Mouse (Mus musculus): ENCODE measurements at regions not wholly inside any gene's neighbourhood (a gene's known extent, or its start where the extent isn't known, plus 50 kb on each side); places are given as distances from the start of the nearest gene placed in this dataset.

DNA sequence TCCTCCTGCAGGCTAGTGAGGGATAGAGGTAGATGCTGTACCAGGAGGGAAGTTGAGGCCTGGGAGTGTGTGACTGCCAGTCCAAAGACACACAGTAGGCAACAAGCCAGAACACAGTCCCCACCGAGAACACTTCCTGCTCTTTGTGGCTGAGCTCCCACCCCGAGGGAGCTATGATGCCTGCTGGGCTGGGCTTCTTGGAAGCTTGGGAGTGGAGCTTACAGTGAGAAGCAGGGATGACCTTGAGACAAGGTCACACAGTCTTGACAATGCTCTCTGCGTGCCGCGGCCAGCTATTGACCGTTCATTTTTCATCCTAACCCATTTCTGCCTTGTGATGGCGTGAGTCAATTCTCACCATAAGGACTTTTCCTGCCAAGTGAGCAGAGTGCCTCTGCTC is 328.9 kb upstream of the Kcnab2 start:
- Histone ChIP-seq H3K4me1 (ENCODE audit: control insufficient read depth in 1 of 2, insufficient read depth in 2 of 2, low read length in 2 of 2) (no peaks in the 10 kb centered on the region), H3K36me3 (ENCODE audit: control insufficient read depth in 1 of 2, insufficient read depth in 2 of 2, low read length in 2 of 2) (no peaks in the 10 kb centered on the region), H3K9me3 (replicated peaks; ENCODE audit: insufficient read depth, low read length) (no peaks in the 10 kb centered on the region), H3K9ac (ENCODE audit: control insufficient read depth, low read depth, low read length, poor library complexity, severe bottlenecking) (no peak overlapping the region), H3K4me3 (ENCODE audit: control insufficient read depth in 1 of 2, insufficient read depth in 1 of 2, low read depth in 2 of 2, low read length in 2 of 2) (no peak overlapping the region), H3K79me2 (ENCODE audit: control insufficient read depth, insufficient read depth, low read length, poor library complexity) (no peaks in the 10 kb centered on the region), H3K27me3 (ENCODE audit: control insufficient read depth in 1 of 2, insufficient read depth in 2 of 2, low read length in 2 of 2) (no peaks in the 10 kb centered on the region), H3K27ac (ENCODE audit: control insufficient read depth, low read depth, low read length) (no peak overlapping the region)
- TF ChIP-seq NRF1 (IDR thresholded peaks at IDR 0.05; ENCODE audit: insufficient read depth, low read depth, low read length, poor library complexity, severe bottlenecking): no peak
- no peak for TF ChIP-seq JUND (IDR thresholded peaks at IDR 0.05; ENCODE audit: low read depth, low read length)
- no peak for TF ChIP-seq USF1 (IDR thresholded peaks at IDR 0.05; ENCODE audit: low read depth, low read length)
- no peak for TF ChIP-seq ETS1 (IDR thresholded peaks at IDR 0.05; ENCODE audit: low read depth, low read length)
- no peak for TF ChIP-seq KAT2A (conservative IDR thresholded peaks at IDR 0.05; ENCODE audit: low read depth, low read length)
- no peak for TF ChIP-seq TAL1 (IDR thresholded peaks at IDR 0.05; ENCODE audit: low read length)
- no peak for TF ChIP-seq ZC3H11A (IDR thresholded peaks at IDR 0.05; ENCODE audit: low read depth, low read length)
- TF ChIP-seq TBP (IDR thresholded peaks at IDR 0.05; ENCODE audit: low read depth, low read length): no peak
- no peak for TF ChIP-seq POLR2AphosphoS2 (IDR thresholded peaks at IDR 0.05; ENCODE audit: low read length)
- no peak for DNase-seq (ENCODE audit: low read depth, low spot score)

DNA sequence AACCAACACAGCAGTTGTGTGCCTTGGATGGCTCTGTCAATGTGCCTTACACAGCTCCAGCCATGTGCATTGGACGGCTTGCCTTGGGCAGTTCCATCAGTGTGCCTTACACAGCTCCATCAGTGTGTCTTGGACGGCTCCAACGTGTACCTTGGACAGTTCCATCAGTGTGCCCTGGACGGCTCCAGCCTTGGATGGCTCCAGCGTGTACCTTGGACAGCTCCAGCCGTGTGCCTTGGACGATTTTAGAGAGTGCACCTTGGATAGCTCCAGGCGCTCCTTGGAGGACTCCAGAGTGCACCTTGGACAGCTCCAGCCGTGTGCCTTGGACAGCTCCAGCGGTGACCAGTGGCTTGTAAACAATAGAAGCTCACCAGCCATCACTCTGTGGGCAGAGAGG is 321.7 kb upstream of the Kcnab2 start:
- DNase-seq (ENCODE audit: low read depth, low spot score): peak; percentile 44
- Histone ChIP-seq H3K27ac (ENCODE audit: control insufficient read depth, low read depth, low read length) (no peak overlapping the region), H3K4me1 (ENCODE audit: control insufficient read depth in 1 of 2, insufficient read depth in 2 of 2, low read length in 2 of 2) (no peaks in the 10 kb centered on the region), H3K79me2 (ENCODE audit: control insufficient read depth, insufficient read depth, low read length, poor library complexity) (no peaks in the 10 kb centered on the region), H3K9ac (ENCODE audit: control insufficient read depth, low read depth, low read length, poor library complexity, severe bottlenecking) (no peak overlapping the region), H3K27me3 (ENCODE audit: control insufficient read depth in 1 of 2, insufficient read depth in 2 of 2, low read length in 2 of 2) (no peaks in the 10 kb centered on the region), H3K9me3 (replicated peaks; ENCODE audit: insufficient read depth, low read length) (no peaks in the 10 kb centered on the region), H3K4me3 (ENCODE audit: control insufficient read depth in 1 of 2, insufficient read depth in 1 of 2, low read depth in 2 of 2, low read length in 2 of 2) (no peak overlapping the region), H3K36me3 (ENCODE audit: control insufficient read depth in 1 of 2, insufficient read depth in 2 of 2, low read length in 2 of 2) (no peaks in the 10 kb centered on the region)
- TF ChIP-seq USF2 (IDR thresholded peaks at IDR 0.05; ENCODE audit: borderline replicate concordance in 1 of 2, insufficient read depth in 1 of 2, low read depth in 1 of 2, low read length in 2 of 2) (no peak), ZNF384 (IDR thresholded peaks at IDR 0.05; ENCODE audit: low read depth, low read length) (no peak), MXI1 (IDR thresholded peaks at IDR 0.05; ENCODE audit: low read depth, low read length) (peak; percentile 84), NRF1 (IDR thresholded peaks at IDR 0.05; ENCODE audit: insufficient read depth, low read depth, low read length, poor library complexity, severe bottlenecking) (no peak), ZC3H11A (IDR thresholded peaks at IDR 0.05; ENCODE audit: low read depth, low read length) (no peak), MAFK (IDR thresholded peaks at IDR 0.05; ENCODE audit: borderline replicate concordance, low read depth, low read length) (no peak), SIN3A (IDR thresholded peaks at IDR 0.05; ENCODE audit: low read length) (peak; percentile 68; the same call in 1 of the 2 replicates), ELF1 (IDR thresholded peaks at IDR 0.05; ENCODE audit: low read depth, low read length) (no peak), MYB (IDR thresholded peaks at IDR 0.05; ENCODE audit: low read depth, low read length) (no peak), BHLHE40 (IDR thresholded peaks at IDR 0.05; ENCODE audit: borderline replicate concordance, low read depth, low read length) (no peak), EP300 (IDR thresholded peaks at IDR 0.05; ENCODE audit: low read depth in 1 of 2, low read length in 2 of 2) (no peak), SMC3 (IDR thresholded peaks at IDR 0.05; ENCODE audit: low read depth, low read length) (no peak)
